Mouse (Mus musculus): ENCODE data around the gene Parp3.

GRCm38 (mm10) chr9:106475046-106475445 is 1.7 kb downstream of the Parp3 start:
- TF ChIP-seq CTCF (IDR thresholded peaks at IDR 0.05) (no peak), EP300 (IDR thresholded peaks at IDR 0.05) (no peak)

Measured in lung, postnatal 0 days (tissue).